Mouse (Mus musculus): ENCODE measurements around the gene Sync.

DNA sequence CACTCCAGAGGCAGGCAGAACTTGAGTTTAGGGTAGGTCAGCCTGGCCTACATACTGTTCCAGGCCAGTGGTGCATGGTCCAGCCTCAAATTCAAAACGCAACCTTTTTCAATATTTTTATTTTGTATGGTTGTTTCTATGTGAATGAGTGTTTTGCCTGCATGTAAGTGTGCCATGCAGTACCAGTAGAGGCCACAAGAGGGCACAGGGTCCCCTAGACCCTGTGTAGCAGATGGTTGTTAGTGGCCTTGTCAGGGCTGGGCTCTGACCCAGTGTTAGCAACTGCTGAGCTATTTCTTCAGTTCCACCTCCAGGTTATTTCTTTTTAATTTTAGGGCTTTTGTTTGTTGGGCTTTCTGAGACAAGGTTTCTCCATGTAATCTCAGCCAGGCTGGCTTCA is 63.2 kb downstream of the Sync start:
- no peak for TF ChIP-seq GATA1 (IDR thresholded peaks at IDR 0.05; ENCODE audit: borderline replicate concordance, low read length)
- no peak for TF ChIP-seq FLI1 (IDR thresholded peaks at IDR 0.05; ENCODE audit: low read length)
